Comparison of ENCODE assay signal across 15 mouse cellular contexts in genomic region chr9:62539251-62539711, GRCm38 (mm10). TPM values are rescaled to one million over a fixed set of nuclear protein-coding genes. Genes with fewer than 3 reads are reported as not detected.
DNase-seq lines count a peak whose midpoint lies in the region; ATAC-seq lines count a peak whose summit lies in the region.
"Had no signal": no experiment of that assay in that cellular context is flagged by ENCODE, and none has a peak within 500 bp of the region (broad histone marks: within the 10 kb centered on the region; RNA-seq: fewer than 3 reads in every experiment).

No protein-coding gene starts in this region.

- no peak overlapping the region for H3K4me3 ChIP-seq in hindbrain, embryonic 16.5 days (ENCODE audit: low read length)
- no peak overlapping the region for H3K4me3 ChIP-seq in intestine, embryonic 15.5 days (replicated peaks)
- H3K4me3 ChIP-seq: embryonic facial prominence, embryonic 10.5 days; kidney, embryonic 15.5 days; limb, embryonic 15.5 days had no signal

- intact Hi-C loops in left cerebral cortex, postnatal 4 days (cut with DNase I), result loop anchor here (5.0 kb wide), 1 partner anchor 57 kb away; no protein-coding TSS in a partner anchor
- intact Hi-C loops in left cerebral cortex, postnatal 36 days (cut with DNase I), result no loop called here

- H3K4me2 ChIP-seq in hindbrain, embryonic 16.5 days (ENCODE audit: low read length), result no peak overlapping the region
- no peak overlapping the region for H3K4me2 ChIP-seq in intestine, embryonic 15.5 days (replicated peaks)
- H3K4me2 ChIP-seq: kidney, embryonic 15.5 days; limb, embryonic 15.5 days had no signal

- H3K4me1 ChIP-seq in hindbrain, embryonic 16.5 days (ENCODE audit: control insufficient read depth, insufficient read depth, low read depth, low read length), result peaks cover 49% of the 10 kb centered on the region
- H3K4me1 ChIP-seq in intestine, embryonic 15.5 days (replicated peaks), result peaks cover 21% of the 10 kb centered on the region

- H3K27ac ChIP-seq in hindbrain, embryonic 16.5 days (ENCODE audit: low read depth, low read length), result 0 out of 2 replicates have a peak overlapping the region, but pooled peaks have one; percentile 55
- H3K27ac ChIP-seq in intestine, embryonic 15.5 days, result no peak overlapping the region
- H3K27ac ChIP-seq: embryonic facial prominence, embryonic 10.5 days; kidney, embryonic 15.5 days; limb, embryonic 15.5 days had no signal

- H3K9ac ChIP-seq in hindbrain, embryonic 16.5 days (ENCODE audit: low read depth, low read length), result 0 out of 2 replicates have a peak overlapping the region, but pooled peaks have one; percentile 17
- no peak overlapping the region for H3K9ac ChIP-seq in intestine, embryonic 15.5 days
- H3K9ac ChIP-seq: kidney, embryonic 15.5 days; limb, embryonic 15.5 days had no signal

- H3K36me3 ChIP-seq in hindbrain, embryonic 16.5 days (ENCODE audit: control insufficient read depth, insufficient read depth, low read length), result no peaks in the 10 kb centered on the region
- H3K36me3 ChIP-seq in intestine, embryonic 15.5 days, result no peaks in the 10 kb centered on the region
- H3K36me3 ChIP-seq: embryonic facial prominence, embryonic 10.5 days; kidney, embryonic 15.5 days; limb, embryonic 15.5 days had no signal

- WGBS in hindbrain, embryonic 16.5 days, result 70% methylated on average over 9 of the region's 9 CpGs
- 82% methylated on average over 9 of the region's 9 CpGs for WGBS in intestine, embryonic 15.5 days

- peak; percentile 77 for DNase-seq in cerebellum, adult 11-12 months
- no peak for DNase-seq in cerebellum, adult 8-10 months
- DNase-seq in left cerebral cortex, postnatal 4 days, result peak; percentile 86
- DNase-seq in left cerebral cortex, postnatal 36 days (ENCODE audit: low spot score in 2 of 2), result no peak
- DNase-seq in cerebellum, postnatal 36 days, result peak; percentile 54 to 55
- DNase-seq in spleen, adult 18-20 months, result no peak
- DNase-seq: gastrocnemius, postnatal 25 days; lung, postnatal 10 days had no signal

- no peaks in the 10 kb centered on the region for H3K27me3 ChIP-seq in hindbrain, embryonic 16.5 days (replicated peaks; ENCODE audit: control insufficient read depth, insufficient read depth, low read length)
- peaks cover 10% of the 10 kb centered on the region; the same call in 1 of the 2 replicates for H3K27me3 ChIP-seq in intestine, embryonic 15.5 days (replicated peaks)

- no peak for ATAC-seq in hindbrain, embryonic 16.5 days
- ATAC-seq in intestine, embryonic 15.5 days, result no peak
- ATAC-seq: inflammation-experienced regulatory T-cells, adult 6 months had no signal

- no peaks in the 10 kb centered on the region for H3K9me3 ChIP-seq in hindbrain, embryonic 16.5 days (ENCODE audit: control insufficient read depth, low read length)
- no peaks in the 10 kb centered on the region for H3K9me3 ChIP-seq in intestine, embryonic 15.5 days
- H3K9me3 ChIP-seq: embryonic facial prominence, embryonic 10.5 days; kidney, embryonic 15.5 days; limb, embryonic 15.5 days had no signal

RNA-seq across cellular contexts. Expression of gene Coro2b, which starts 2.4 kb away (rescaled TPM):
- total RNA-seq in left cerebral cortex, postnatal 4 days (2021), result 10 to 100 TPM; 91.2 to 95.5 TPM
- 100 to 1,000 TPM; 171 to 177 TPM for total RNA-seq in left cerebral cortex, postnatal 36 days (2021)
- polyA plus RNA-seq in hindbrain, embryonic 16.5 days (2015; fragmentation: Nextera tagmentation; extraction: Ambion mirVana), result 37.5 and 46.2 TPM in 2 replicates
- 7.6 and 8.8 TPM in 2 replicates for polyA plus RNA-seq in intestine, embryonic 15.5 days (2015; fragmentation: Nextera tagmentation; extraction: Ambion mirVana)
- total RNA-seq: MEL had no signal

Comparison
In these comparisons a context has a peak if more than half of its experiments do, and no peak if none do; other contexts are left out.
1. DNase-seq: peak in cerebellum, adult 11-12 months (single experiment), left cerebral cortex, postnatal 4 days (single experiment) and cerebellum, postnatal 36 days (2 of 2); none in cerebellum, adult 8-10 months (single experiment), left cerebral cortex, postnatal 36 days (0 of 2) and spleen, adult 18-20 months (0 of 2).